Mouse (Mus musculus) c-Kit-positive CD71-positive TER-119-negative erythroid progenitor cells, embryonic 14.5 days (primary cell): ENCODE data around the gene Dcaf11.

Experiments used
- DNase-seq: peaks from one replicate; pipeline ENCODE4 v3.0.0-alpha.2; 2013; ENCODE audit warnings: low read depth

The Dcaf11 gene

DNA sequence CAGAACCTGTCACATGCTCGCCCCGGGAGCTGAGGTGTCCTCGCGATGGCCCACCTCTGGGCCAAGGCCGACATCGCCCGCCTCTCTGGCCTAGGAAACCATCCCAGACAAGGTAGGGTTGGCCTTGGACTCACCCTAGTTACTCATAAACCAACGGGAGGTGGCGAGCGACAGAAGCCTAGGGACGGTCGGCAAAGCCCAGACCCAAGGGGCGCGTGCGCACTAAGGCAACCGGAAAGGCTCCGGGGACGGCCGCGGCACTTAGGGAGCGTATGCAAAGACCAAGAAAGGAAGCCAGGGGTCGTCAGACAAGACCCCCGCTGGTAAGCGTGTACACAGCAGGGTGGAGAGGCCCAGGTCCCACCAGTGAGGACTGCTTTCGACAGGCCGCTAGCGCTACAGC, at the start of gene Dcaf11:
Dcaf11 (plus strand) TSS at position 208 of the 403 bp plus-strand sequence.
- DNase-seq = peak; percentile 78

DNA sequence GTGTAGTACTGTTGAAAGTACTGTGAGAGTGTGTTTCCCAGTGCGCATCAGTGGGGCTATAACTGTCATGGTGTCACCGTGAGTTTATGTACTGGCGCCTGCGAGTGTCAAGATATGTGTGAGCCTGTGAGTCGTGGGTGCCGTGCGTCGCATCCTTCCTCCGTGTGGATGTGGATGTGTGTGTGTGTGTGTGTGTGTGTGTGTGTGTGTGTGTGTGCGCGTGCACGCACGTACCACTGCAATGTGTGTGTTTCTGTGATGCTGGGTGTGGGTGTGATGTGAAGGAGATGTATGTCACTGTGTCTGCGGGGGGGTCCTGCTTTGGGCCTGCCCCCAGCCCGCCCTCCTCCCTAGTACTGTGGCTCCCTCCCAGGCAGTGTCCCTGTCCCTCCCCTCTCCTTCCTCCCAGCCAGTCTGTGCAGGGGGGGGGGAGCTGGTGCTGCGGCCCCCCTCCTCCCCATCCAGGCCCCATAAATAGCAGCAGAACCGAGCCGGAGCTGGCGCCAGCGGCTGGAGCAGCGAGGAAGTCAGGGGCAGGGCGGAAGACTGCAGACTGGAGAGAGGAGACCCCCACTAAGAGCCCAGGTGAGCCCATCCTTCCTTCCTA, 49.6 kb upstream of the Dcaf11 start, which contains the start of gene Cpne6:
Cpne6 (plus strand) TSS at position 321 of the 607 bp plus-strand sequence.
- no peak for DNase-seq

DNA sequence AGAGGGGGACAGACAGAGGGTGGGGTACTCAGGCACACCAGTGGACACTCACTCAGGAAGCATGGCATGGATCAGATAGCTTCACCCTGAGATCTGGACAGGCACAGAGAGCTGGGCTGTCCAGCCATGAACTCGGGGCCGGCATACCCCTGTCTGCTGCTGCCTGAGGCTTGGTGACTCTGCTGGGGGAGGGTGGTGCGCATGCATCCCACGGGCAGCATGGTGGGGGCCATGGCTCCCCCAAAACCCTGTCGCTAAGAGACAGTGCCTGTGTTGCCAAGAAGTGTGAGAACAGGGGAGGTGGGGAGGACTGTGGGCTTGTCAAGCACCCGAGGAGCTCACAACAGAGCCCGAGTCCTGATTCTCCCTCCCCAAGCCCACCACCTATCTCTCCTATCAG, 48.8 kb upstream of the Dcaf11 start:
- DNase-seq = no peak

DNA sequence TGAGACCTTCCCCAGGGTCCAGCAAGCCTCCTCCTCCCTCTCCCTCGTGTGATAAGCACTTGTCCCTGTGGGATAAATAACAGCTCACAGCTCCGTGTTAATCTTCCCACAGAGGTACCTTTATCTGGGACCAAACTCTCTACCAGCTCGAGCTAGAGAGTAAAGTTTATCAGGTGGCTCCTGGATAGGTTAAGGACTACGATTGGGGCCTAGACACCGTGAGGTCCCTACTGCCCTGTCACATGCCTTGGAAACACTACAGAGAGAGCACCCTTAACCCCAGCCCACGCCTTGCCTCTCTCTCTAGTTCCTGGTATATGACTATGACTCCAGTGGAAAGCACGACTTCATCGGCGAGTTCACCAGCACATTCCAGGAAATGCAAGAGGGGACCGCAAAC, 45.9 kb upstream of the Dcaf11 start:
- no peak for DNase-seq

DNA sequence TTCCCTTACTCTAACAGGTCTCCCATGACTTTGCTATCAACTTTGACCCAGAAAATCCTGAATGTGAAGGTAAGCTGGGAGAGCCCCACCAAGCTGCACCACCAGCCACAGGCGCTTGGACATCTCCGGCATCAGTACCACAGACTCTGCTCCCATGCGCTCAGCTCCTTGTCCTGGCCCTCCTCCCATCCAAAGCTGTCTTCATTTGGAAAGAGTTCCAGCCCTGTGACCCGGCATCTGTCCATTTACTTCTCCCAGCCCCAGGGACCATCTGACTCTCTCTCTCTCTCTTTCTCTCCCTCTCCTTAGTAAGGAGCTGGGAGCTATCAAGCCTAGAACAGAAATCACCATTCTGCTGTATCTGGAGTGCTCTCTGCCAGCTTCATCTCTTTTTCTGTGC, 44.0 kb upstream of the Dcaf11 start:
- DNase-seq = no peak

DNA sequence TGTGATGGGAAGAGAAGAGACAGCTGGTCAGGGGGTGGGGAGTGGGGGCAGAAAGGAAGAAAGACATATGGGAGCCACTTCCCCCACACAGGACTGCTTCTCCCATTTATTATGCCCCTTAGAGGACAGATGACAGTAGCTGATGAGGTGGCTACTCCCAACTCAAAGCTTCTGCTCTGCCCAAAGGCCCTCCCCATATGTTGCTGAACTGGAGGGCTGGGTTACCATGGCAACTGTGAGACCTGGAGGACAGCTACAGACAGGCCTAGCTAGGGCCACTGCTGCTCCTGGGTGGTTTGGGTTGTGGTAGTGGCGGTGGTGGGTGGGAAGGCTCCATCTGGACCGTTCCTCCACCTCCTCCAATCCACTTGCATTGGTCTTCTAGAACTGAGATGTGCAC, 40.9 kb upstream of the Dcaf11 start:
- DNase-seq = no peak

DNA sequence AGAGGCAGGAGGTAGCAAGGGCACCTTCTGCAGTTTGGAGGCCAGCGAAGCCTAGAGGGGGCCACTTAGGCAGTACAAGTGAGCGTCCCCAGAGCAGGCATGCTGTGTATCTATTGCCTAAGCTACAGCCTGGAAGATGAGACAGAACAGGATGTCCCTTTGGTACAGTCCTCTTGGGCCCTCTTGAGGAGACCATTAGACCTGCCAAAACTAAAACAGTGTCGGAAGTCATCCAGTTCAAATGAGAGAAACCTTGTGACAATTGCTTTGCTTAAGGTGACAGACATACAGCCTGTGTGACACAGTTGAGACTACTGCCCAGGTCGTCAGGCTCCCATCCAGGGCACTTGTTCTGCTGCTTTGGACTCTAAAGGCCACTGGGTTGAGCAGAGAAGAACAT, 40.2 kb upstream of the Dcaf11 start:
- no peak for DNase-seq

DNA sequence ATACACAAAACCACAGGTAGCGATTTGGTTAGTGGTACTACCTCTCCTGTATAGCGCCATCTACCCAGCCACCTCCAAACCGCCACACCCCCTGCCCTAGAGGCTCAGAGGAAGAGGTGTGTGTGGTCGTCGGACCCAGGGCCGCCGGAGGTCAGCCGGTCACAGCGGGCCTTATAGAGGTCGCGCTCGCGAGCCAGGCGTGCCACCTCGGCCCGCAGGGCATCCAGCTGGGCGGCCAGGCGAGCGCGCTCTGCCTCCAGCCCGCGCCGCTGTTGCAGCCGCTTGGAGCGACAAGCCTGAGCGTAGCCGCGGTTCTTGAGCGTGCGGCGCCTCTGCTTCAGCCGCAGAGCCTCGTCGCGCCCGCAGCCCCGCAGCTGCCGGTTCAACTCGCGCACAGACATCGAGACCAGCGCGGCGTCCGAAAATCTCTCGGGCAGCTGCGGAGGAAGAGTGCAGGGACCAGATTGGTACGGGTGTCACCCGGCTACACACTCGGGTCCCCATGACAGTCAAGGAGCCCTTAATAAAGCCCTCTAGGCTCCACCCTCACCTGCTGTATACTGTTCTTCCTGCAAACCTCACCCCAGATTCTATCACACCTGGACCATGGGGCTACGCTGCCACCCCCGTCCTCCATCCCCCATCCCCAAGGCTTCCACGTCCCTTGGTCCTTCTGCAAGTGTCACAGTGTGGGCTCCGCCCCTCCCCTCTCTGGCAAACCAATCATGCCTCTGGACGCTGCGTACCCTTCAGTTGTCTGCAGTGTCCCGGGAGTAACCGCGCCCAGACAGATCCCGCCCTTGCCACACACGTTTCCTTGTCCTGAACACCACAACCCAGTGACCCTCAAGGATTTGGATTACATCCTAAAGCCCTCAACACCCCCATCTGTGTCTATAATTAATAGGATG, 39.1 kb upstream of the Dcaf11 start:
- no peak for DNase-seq

DNA sequence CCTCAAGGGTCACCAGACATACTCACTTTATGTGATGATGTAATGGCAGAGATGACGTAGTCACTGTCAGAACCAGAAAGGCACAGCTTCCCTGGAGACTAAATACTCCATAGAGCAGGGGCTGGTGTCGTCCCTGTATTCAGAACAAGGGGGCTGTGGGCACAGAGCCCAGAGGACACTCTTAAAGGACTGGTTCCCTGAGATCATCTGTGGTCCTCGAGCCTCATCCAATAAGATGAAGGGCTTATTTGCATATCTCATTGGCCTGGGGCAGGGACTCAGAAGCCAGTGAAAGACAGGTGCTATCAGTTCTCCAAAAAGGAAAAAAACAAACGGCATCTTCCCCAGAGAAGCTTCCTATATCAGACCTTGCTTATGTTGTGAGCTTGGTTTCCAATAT, 35.7 kb upstream of the Dcaf11 start:
- no peak for DNase-seq

DNA sequence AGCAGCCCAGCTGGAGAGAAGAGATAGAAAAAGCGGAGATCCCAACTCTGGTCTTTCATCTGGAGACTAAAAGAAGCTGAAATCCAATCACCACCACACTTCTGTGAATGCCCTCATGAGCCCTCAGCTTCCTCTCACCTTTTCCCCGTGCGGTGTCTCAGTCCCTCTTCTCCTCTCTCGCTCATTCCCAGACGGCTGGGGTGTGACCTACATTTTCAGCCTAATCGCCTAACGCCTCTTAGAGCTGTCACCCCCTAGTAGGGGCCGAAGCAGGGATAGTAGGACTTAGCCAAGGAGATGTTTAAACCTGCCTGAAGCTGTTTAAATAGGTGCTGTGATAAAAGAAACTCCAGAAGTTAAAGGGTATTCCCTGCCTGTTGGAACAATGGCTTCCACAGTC, 35.0 kb upstream of the Dcaf11 start, which contains the start of gene Nrl:
Nrl (minus strand) TSS at position 197 of the 400 bp plus-strand sequence.
- DNase-seq = no peak

DNA sequence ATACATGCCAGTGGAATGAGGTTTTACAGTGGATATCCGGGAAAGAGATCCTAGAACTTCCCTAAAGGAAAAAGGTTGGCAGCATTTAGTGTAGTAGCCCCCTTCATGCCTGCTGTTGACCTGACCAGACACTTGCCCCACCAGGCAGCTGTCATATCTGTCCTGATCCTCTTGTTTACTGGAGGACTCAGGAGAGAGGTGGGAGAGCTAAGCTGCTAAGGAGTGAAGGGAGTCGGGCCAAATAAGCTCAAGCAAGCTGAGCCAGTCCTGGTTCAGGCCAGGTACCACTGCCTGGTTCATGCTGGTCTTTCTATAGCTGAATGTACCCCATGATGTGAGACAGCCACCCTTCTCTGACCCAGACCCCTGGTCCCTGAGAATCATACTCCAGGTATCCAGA, 33.1 kb upstream of the Dcaf11 start:
- no peak for DNase-seq

DNA sequence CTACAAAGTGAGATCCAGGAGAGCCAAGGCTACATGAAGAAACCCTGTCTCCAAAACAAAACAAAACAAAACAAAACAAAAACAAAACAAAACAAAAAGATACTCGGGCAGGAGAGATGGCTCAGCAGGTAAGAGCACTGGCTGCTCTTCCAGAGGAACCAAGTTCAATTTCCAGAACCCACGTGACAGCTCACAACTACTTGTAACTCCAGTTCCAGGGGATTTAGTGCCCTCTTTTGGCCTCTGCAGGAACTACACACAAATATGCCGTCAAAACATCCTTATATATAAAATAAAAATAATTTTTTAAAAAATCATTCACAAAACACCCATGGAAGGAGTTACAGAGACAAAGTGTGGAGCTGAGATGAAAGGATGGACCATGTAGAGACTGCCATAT, 31.9 kb upstream of the Dcaf11 start:
- peak; percentile 49 for DNase-seq

DNA sequence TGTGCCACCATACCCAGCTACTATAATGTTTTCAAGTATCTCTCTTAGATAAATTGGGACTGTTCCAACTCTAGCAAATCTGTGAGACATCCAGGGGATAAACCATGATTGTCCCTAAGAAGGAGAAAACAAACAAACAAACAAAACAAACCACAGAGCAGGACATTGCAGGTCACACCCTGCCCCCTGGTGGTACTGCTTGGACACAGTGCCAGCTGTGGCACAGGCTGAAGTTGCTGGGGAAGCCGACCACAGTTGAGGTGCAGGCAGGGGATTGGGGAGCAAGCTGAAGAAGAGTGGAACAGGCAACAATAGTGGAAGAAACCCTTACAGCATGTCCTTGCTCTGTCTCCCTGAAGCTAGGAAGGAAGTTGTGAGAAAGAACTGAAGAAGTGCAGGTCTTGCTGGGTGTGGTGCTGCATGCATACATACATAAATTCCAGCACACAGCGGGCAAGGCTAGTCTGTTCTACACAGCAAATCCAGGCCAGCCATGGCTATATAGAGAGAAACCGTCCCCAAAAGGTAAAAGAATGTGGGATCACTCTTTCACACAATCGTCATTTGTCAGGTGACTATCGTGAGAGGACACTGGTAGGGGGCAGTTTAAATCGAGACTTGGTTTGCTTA, 23.6 kb upstream of the Dcaf11 start:
- peak; percentile 40 for DNase-seq

DNA sequence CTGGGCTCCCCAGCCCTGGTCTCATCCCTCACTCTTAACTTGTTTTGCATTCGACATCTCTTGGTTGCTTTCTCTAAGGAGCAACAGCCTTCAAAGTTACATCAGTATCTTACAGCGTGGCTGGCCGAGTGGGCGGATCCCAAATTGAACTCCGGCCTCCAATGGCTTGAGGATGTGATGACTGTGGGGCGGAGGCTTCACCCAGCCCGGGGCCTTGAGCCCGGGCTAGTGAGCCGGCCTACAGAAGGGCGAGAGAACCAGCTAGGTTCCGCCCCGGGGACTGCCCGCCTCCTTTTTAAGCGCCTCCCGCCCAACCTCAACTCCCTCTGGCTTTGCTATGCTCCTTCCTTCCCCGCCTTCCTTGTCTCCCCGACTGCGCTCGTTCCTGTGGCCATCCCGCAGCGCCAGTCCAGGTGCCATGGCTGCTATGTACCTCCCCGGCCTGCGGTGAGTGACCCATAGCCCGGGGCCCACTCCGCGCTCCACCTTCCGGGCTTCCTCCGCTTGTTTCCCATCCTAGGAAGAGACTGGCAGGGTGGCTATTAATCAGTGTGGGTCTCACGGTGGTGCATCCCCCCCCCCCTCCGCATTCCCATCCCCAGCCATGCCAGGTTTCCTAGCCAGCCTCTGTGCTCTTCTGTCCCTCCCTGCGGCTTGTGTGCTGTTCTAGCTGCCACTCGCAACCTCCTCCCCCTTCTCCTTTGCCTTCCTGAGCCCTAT, 19.6 kb upstream of the Dcaf11 start, which contains the start of gene Pck2:
Pck2 (plus strand) TSS at position 200 of the 720 bp plus-strand sequence.
- DNase-seq = peak; percentile 89

DNA sequence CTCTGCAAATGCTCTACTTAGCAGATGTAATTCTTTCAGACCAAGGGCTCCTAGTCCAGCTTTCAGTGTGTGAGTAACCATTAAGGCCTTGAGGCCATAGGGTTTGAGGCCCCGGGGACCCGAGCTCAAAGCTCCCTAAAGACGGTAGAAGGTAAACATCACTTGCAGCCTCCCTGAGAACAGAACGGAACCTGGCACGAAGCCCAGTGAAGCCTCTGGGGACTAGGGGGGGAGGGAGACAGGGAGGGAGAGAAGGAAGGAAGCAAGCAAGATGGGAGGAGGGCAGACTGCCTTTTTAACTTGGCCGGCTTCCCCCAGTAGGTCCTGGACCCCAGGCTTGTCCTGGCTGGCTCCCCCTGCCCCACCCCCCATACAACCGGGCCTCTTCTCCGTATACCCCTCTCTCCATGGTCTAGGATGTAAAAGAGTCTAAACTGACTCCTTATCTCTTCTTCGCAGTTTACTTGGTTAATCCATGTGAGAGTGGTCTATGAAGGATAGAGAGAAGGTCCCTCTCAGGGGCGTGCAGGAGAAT, 19.0 kb upstream of the Dcaf11 start:
- DNase-seq = peak; percentile 65

DNA sequence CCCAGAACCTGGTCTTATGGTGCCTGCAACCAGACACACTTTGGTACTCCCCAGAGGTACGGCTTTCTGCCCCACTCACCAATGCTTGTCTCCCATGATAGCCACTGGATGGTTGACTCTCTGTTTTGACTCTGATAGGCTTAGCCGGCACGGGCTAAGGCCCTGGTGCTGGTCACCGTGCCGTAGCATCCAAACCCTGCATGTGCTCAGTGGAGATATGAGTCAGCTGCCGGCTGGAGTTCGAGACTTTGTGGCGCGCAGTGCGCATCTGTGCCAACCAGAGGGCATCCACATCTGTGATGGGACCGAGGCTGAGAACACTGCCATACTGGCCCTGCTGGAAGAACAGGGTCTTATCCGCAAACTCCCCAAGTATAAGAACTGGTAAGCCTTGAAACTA, 17.5 kb upstream of the Dcaf11 start:
- no peak for DNase-seq

DNA sequence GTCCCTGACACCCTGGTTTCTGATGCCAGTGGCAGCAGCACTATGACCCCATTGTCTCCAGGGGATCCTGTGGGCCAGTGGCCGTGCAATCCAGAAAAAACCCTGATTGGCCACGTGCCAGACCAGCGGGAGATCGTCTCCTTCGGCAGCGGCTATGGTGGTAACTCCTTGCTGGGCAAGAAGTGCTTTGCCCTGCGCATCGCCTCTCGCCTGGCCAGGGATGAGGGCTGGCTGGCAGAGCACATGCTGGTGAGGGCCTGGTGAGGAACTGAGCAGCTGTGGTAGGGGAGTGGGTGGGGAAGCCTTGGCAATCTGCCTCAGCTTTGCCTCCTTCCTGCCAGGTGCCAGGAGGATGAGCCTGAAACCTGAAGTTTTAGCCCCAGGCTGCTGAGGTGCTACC, 15.5 kb upstream of the Dcaf11 start:
- DNase-seq = no peak

DNA sequence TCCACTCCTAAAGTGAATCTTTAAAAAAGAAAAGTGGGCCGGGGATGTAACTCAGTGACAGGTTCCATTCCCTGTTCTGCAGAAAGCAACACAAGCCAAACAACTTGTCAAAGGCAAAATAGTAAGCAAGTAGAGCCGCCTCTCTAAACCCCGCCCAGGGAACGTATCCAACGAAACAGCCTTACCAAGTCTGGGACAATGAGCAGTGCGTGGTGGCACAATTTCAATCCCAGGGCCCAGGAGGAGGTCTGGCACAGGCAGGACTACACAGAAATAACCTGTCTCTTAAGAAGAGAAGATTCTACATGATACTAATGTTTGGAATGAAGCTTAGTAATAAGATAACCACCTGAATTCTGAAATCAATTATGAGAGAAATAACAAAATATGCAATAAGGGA, 9.6 kb upstream of the Dcaf11 start:
- no peak for DNase-seq

DNA sequence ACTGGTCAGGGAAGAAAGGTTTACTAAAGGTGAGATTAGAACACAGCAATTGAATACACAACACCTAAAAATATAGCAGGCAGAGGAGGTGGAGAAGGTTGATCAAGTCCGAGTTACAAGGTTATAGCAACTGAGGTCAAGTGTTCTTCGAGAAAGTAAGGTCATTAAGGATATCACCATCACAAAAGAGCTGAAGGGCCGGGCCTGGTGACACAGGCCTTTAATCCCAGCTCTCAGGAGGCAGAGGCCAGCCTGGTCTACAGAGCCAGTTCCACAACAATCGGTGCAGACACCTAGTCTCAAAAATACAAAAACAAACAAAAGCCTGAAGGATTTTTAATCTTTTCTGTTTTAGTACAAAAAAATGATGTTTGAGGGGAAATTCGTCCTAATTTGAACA, 8.5 kb upstream of the Dcaf11 start:
- no peak for DNase-seq

DNA sequence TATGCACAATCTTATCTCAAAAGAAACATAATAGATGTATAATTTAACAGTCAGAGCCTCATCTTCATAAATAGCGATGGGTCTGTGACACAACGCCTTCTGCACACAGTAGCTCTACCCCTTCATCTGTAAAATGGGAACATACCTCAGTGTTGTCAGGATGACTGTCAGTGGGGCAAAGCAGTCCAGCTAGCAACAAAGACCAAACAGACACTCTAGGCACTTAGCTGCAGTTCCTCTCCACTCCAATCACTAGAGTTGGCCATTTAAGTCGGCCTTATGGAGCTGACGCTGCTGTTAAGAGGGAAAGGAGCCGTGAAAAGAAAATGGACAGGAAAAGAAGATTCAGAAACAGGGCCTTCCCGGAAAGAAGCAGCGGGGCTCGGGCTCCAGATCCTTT, 8.0 kb upstream of the Dcaf11 start:
- DNase-seq = no peak

DNA sequence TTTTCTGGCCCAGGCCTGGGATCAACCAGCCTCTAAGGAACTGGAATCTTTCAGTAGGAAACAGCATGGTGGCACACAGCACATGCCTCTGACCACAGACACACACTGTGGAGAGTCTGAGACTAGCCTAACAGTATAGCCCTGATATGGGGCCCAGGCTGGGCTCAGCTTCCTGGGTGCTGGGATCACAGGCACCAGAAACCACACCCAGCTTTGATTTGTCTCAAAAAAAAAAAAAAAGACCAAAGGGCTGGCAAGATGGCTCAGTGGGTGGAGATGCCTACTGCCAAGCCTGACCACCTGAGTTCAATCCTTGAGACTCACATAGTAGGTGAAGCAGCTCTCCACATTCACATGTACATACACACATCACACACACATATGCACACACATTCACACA, 5.2 kb upstream of the Dcaf11 start:
- no peak for DNase-seq

DNA sequence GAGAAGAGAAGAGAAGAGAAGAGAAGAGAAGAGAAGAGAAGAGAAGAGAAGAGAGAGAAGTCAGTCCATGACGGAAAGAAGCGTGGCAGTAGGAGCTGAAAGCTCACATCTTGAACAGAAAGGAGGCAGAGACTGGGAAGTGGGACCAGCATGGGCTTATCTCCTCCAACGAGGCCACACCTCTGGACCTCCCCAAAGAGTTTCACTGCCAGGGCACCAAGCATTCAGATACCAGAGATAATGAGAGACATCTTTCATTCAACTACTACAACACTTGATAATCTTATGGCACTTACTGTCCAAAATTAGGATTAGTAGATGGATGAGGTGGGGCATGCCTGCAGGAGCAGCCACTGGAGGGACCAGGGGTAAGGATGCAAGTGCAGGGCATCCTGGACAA, 4.0 kb upstream of the Dcaf11 start:
- no peak for DNase-seq
